Mouse (Mus musculus): Measurements from ENCODE around the gene Wdr54.

The Wdr54 gene

DNA sequence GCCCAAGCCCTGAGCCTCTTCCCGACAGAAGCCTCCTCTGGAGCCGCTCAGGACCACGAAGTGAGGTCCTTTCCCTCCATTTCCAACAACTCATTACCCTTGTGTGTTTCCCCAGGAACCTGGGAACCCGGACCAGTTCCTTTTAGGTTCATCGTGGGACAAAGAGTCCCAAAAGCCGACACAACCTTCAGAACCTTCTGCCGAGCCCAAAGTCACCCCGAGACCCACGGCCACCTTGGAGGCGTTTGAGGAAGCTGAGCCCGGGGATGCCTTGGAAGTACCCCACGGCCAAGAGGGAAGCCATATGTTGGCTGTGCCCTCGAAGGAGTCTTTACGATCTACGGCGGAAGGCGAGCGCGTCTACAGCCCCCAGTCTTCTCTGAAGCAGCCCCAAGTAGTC lies 5.2 kb upstream of the Wdr54 start:
- no peak for DNase-seq (ENCODE audit: low read depth, low spot score)

DNA sequence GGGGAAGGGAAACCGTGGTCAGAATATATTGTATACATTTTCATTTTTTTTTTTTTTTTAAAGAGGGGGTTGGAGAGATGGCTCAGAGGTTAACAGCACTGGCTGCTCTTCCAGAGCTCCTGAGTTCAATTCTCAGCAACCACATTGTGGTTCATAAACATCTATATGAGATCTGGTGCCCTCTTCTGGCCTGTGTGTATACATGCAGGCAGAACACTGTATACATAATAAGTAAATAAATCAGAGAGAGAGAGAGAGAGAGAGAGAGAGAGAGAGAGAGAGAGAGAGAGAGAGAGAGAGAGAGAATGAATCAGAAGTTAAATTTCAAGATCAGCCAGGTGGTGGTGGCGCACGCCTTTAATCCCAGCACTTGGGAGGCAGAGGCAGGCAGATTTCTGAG lies 3.3 kb upstream of the Wdr54 start:
- peak; percentile 48 for DNase-seq (ENCODE audit: low read depth, low spot score)

DNA sequence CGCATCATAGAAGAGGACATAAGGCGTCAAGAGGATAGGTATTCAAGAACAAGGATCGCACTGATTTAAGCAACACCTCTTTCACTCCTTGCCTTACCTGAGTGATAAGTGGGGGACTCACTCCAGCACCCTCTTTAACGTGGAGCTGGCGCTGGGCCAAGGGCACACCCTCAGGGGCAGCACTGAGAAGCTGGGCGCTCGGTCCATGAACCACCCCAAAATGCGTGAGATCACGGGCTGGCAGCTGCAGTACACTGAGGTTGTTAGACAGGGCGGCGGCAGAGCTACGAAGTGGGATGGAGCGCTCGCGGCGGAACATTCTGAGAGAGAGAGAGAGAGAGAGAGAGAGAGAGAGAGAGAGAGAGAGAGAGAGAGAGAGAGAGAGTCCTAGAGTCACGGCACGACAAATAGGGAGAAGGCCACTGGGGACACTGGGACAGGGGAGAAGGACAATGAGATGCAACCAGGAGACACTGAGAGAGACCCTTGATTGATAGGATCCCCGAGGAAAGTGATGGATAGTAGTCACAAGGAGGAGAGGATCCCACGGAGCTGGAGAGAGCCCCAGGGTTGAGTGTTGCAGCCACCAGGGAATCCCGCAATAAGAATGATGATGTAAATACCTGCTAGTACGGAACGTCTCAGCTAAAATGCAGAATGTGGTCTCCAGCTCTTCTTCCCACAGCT lies 502 bp downstream of the Wdr54 start:
- DNase-seq (ENCODE audit: low read depth, low spot score) = peak; percentile 3

DNA sequence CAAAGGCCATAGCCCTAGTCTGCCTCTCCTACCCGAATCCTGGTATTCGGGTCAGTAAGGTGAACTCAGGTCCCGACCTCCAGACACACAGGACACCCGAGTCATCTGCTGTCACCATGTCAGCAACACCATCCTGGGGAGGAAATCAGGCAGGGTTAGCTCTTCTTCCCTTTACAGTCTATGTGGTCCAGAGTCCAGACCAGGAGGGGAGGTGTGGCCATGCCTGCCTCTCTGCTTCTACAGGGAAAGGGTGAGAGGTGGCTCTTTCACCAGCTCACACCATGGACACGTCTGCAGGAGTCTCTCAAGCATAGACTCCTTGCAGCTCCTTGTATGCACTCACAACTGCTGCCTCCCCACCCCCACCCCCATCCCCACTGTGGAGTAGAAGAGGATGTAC lies 2.7 kb downstream of the Wdr54 start:
- no peak for DNase-seq (ENCODE audit: low read depth, low spot score)

DNA sequence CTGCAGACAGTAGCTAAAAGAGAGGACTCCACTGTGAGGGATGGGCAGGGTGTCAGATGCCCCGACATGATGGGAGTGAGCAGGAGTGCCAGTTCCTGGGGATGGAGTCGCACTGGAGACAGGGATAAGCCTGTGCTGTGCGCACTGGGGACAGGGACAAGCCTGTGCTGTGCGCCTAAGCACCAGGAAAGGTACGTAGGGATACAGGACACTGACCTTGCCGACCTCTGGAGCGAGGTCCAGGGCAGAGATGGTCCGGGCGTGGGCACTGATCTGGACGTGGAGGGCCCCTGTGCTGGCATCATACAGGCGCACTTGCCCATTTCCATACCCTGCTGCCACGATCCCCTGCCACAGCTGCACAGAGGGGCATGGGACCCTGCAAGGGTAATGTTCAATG lies 3.2 kb downstream of the Wdr54 start:
- no peak for DNase-seq (ENCODE audit: low read depth, low spot score)

DNA sequence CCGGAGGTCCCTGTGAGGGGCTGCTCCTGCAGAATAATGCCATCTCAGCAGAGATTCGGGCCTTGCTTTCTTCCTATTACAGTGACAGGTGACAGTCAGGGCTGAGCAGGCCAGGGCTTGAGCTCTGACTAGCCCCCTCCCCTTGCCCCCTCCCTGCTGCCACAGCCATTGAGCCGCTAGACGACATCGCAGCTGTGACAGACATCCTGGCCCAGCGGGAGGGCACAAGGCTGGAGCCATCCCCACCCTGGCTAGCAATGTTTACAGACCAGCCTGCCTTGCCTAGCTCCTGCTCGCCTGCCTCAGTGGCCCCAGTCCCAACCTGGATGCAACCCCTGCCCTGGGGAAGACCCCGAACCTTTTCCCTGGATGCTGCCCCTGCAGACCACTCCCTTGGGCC lies 4.5 kb downstream of the Wdr54 start:
- DNase-seq (ENCODE audit: low read depth, low spot score) = no peak

- no peak for DNase-seq (ENCODE audit: low read depth, low spot score)
Measured at GRCm38 (mm10) chr6:83147280-83147679, 8.9 kb downstream of the Wdr54 start.

- DNase-seq (ENCODE audit: low read depth, low spot score) = no peak
Measured at GRCm38 (mm10) chr6:83145805-83146204, 10.4 kb downstream of the Wdr54 start.

- DNase-seq (ENCODE audit: low read depth, low spot score) = no peak
Measured at GRCm38 (mm10) chr6:83145209-83145608, 11.0 kb downstream of the Wdr54 start.

DNA sequence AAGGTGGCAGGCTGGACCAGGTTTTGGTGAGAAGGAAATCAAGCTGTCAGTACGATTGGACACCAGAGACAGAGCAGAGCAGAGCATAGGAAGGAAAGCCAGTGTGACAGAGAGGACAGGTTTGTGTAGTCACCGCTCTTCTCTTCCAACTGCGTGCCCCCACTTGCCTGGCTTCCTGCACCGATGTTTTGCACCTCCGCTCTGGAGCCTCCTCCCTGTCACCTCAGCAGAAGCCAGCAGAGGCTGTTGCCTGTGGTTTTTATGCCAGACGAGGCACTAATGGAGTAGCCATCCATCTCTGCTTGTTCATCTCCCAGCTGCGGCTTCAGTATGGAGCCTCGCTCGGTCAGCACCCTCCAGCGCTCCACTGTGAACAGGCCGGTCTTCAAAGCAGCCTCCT lies 13.3 kb downstream of the Wdr54 start:
- no peak for DNase-seq (ENCODE audit: low read depth, low spot score)

GRCm38 (mm10) chr6:83142211-83142731 lies 13.9 kb downstream of the Wdr54 start:
- DNase-seq (ENCODE audit: low read depth, low spot score) = no peak

- DNase-seq (ENCODE audit: low read depth, low spot score) = no peak
Measured at GRCm38 (mm10) chr6:83141636-83142035, 14.6 kb downstream of the Wdr54 start.

DNA sequence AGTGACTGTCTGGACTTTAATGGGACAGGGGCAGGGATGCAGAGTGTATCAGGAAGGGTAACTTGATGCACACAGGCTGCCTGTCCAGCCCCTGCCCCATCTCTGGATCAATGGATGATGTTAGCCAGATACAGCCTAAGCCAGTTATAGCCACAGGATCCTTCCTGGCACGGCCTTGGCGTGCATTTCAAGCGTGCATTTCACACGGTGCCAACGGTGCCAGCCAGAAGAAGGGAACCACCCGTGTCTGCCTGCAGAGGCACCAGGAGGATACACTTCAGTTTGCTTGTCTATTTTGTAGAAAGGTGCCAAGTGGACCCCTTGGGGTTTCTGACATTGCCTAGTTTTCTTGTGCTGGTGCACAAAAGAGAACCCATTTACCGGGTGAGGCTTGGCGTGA lies 16.2 kb downstream of the Wdr54 start:
- no peak for DNase-seq (ENCODE audit: low read depth, low spot score)

- no peak for DNase-seq (ENCODE audit: low read depth, low spot score)
Measured at GRCm38 (mm10) chr6:83138056-83138455, 18.1 kb downstream of the Wdr54 start.

DNA sequence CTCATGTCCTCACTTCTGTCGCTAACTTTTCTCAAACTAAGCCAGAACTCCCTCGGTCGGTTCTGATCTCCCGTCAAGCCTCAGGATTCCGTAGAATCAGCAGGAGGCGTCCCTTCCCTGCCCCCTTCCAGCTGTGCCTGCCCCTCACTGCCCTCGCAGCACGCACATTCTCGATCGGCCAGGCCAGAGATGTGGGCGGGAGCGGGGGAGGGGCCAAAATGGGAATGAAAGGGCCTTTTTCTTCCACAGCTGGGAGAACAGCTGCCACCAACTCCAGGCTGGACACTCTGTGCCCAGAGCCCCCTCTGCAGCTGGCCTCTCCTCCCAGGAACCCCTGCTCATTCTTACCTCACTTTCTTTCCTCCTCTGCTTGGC lies 18.6 kb downstream of the Wdr54 start:
- no peak for DNase-seq (ENCODE audit: low read depth, low spot score)

DNA sequence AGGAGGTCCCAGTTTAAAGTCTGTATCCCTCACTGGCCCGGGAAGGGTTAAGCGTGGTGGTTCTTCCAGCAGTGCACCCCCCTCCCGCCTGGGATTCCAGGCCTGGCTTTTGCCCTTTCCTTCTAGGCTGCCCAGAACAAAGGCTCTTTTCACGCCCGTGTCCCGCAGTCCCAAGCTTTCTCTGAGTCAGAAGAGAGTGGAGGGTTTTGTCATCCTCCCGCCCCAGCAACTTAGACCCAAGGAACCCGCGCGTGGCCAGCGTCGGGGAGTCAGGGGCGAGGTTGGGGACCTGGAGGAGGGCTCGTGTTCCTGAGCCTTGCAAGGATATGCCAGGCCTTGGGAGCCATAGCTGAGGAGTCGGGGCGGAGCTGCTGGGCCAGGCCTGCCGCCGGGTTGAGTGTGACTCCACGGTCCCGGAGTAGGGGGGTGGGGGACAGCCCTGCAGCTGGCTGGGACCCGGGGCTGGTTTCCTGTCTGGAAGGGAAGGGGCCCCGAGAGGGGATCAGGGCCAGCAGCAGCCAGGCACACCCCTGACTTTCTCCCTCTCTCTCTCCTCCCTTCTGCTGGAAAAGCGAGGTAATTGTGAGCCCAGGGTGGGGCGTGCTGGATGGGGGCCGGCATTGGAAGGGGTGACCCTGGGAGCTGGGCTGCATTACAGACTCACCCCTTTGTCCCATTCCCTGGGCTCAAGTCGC lies 19.2 kb downstream of the Wdr54 start:
- no peak for DNase-seq (ENCODE audit: low read depth, low spot score)

- no peak for DNase-seq (ENCODE audit: low read depth, low spot score)
Measured at GRCm38 (mm10) chr6:83136291-83136880, 19.8 kb downstream of the Wdr54 start.

GRCm38 (mm10) chr6:83135571-83136161 lies 20.5 kb downstream of the Wdr54 start:
- DNase-seq (ENCODE audit: low read depth, low spot score) = no peak

DNA sequence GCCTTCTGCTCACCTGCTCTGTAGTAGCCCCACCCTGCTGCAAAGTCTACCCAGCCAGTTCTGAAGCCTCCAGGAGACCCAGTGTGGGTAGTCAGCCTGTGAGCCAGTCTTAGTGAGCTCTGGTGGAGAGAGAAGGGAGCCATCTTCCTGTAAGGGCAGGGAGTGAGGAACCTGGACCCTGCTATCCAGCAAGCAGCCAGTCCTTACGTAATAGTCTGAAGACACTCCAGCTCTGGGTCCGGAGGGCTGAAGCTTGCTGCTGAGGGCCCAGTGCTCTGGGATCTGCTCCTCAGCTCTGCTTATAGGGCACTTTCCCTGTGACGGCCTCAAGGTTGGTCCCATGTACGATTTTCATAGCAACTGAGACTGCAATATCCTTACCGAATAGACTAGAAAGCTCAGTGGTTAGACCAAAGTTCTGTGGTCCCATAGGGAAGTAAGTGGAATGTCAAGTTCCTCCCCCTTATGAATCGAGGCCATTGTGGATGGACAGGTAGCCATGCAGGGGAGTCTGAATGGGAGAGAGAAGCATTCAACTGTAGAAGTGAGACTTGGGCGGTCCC lies 21.2 kb downstream of the Wdr54 start, which contains the start of gene Rtkn:
Rtkn (plus strand) TSS at position 513 of the 563 bp plus-strand sequence.
- no peak for DNase-seq (ENCODE audit: low read depth, low spot score)

- DNase-seq (ENCODE audit: low read depth, low spot score) = no peak
Measured at GRCm38 (mm10) chr6:83134226-83134625, 22.0 kb downstream of the Wdr54 start.

- no peak for DNase-seq (ENCODE audit: low read depth, low spot score)
Measured at GRCm38 (mm10) chr6:83132176-83132919, 23.8 kb downstream of the Wdr54 start.

All from A20 (cell line).